Mouse (Mus musculus) cerebellum, adult 11-12 months (tissue): ENCODE measurements around the gene Scn5a.

Experiments used
- DNase-seq: peaks from one replicate; pipeline ENCODE4 v3.0.0; 2022

Gene Scn5a

DNA sequence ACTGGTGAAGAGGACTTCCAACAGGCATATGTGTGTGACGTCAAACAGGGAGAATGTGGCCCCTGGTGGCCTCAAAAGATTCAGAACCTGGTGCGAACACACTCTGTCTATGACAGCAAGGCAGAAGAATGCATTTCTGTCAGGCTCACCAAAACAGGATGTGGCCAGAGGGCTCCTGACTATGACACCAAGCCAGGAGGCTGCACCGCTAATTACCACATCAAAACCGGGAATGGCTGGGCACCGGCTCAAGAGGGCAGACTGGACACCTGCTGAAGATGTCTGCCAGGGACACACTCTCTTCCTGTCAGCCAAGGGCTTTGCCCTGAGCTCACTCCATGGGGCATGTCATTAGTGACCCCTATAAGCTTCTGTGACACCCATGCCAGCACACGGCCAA, 15.2 kb downstream of the Scn5a start:
- DNase-seq = peak; percentile 39

DNA sequence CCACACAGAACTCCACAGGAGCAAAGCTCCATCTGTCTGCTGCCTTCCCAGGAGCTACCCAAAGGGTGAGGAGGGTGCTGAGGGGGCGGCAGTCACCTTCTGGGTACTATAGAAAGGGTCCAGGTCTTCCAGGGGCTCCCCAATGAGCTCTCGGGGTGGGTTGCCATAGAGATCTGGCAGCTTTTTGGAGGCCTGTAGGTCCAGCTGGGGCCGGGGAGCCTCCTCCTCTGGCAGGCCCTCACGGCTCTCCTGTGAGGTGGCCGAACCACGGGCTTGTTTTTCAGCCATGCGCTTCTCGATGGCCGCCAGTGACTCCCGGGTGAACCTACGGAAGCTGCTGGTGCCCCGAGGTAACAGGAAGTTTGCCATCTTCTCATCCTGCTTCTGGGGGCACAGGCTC, 16.6 kb downstream of the Scn5a start:
- DNase-seq = no peak

DNA sequence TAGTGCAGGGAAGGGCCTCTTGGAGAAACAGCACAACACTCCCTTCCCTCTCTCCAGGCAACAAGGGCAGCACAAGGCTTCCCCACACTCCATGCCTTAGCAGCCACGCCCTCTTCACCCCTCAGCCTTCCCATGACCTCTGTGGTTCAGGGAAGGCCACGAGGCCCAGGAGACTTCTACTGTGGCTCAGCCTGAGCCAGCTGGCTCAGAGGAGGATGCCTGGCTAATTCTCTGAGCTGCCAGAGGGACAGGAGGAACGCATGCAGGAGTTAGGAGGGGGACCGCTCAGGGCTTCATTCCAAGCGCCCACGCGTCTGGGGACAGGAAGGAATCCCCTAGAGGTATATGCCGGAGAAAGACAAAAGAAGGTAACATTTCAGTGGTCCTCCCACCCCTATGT, 17.1 kb downstream of the Scn5a start:
- no peak for DNase-seq

DNA sequence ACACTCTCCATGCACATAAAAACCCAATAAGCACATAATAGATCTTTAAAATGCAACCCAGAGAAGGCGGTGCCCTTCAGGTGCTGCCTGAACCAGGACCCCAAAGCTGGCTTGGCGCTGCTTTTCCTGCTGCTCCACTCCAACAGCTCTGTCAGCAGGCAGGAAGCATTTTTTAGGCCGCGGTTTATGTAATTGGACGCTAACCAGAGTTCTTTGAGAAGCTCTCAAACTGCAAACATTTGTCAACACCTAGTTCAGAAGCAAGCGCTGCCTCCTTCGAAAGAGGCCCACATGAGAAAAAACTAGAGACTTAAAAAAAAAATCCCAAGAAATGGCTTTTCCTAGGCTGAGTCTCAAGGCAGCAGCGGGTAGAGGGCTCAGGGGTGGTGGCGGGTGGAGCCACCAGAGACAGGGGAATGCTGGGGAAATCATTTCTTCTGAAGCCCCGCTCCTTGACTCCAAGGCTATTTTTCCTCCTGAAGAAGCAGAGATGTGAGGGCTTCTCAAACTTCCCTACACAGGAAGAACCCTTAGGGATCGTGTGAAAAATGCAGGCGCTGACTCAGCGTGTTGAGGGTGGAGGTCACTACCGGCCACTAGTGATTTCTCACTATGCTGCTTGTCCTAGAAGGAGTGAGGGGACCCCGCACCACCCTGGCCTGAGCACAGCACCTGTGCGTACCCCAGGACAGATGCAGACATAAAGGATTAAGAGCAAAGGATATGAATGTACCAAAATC, 19.1 kb downstream of the Scn5a start:
- DNase-seq = no peak

DNA sequence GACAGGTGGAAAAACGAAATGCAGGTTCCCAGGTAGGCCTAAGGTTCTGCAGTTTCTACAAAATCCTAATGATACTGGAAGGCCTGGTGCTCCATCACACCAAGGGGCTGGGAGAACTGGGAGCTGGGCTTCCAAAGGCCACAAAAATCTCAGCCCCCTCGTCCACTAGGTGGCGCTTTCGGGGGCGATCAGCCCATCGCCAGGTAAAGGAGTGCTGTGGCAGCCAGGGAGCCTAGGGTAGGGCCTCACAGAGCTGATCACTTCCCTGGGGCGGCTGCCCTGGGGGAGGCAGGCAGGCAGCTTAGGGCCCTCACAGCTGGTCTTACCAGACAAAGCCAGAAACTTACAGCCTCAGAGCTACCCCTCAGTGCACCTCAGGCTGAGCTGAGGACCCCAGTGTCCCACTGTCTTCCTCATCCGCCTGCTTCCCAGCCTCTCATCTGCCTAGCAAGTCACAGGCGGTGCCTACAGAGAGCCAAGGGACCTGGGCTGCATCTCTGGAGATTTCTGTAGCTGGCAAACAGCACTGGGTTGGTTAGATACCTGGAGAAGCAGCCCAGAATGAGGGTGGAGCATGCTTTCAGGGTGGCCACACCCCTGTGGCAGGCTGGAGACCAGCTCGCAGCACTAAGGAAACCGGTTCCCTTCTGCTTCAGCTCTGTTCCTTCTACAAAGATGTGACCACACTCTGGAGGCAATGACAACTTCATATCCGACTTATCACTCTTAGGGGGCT, 20.5 kb downstream of the Scn5a start:
- DNase-seq = no peak

DNA sequence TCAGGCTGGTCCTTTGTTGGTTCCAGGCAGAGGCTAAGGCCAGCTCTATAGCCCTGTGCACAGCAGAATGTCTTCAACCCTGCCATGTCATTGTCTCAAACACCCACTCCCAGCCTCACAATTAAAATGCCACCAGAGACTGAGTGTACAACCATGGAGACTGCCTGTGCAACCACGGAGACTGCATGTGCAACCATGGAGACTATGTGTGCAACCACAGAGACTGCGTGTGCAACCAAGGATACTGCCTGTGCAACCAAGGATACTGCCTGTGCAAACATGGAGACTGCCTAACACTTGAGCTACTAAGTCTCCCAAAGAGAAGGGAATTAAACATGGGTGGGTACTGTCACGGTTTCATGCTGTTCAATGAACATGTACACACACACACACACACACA, 22.8 kb downstream of the Scn5a start:
- DNase-seq = no peak

DNA sequence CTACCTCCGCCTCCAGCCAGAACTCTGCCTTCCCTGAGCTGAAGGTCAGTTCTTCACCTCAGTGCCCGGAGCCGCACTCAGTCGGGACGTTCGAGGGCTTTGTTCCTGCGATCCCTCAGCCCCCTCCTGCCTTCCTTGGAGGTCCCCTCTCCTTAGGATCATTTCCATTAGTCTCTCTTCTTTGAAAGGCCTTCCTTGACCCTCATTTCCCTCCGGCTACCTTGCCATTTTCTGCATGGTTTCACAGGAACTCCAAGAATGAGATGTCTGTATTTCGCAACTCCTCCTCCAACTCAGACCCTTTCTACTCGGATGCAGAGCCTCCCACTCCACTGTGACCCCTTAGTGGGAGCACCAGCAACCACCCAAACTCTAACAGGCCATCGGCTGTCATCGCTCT, 31.3 kb downstream of the Scn5a start:
- DNase-seq = no peak

DNA sequence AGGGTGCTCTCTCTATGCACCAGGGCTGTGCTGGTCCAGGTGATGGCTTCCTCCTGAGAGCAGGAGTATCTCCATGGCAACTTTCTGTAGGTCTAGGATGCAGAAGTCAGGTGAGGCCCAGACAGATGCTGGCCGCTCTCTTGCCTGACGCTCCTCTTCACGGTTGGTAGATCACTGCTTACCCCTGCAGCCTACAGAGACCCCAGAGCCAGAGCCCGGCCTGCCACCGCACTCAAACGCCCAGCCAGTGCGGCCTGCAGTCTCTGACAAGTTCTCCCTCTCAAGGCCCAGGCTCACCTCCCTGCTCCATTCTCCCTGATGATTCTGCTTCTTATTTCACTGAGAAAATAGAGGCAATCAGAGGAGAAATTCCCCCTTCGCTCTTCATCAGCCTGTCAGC, 31.7 kb downstream of the Scn5a start:
- DNase-seq = no peak

DNA sequence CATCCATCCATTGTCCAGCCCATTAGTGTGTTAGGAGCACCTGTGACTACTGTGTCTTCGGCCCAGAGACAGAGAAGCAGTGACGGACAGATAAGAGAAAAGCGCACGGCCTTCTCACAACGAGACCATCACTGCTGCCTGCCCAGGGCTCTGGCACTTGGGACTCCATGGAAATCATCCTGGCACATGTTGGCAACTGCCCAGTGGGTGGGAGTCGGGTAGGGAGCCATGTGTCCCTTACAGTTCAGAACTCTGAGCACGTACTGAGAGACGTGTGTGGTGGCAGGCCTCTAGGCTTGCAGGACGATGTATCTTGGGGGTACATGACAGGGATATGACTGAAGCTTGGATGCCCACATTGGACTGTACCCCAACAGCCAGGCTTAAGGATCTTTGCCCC, 38.1 kb downstream of the Scn5a start:
- no peak for DNase-seq

DNA sequence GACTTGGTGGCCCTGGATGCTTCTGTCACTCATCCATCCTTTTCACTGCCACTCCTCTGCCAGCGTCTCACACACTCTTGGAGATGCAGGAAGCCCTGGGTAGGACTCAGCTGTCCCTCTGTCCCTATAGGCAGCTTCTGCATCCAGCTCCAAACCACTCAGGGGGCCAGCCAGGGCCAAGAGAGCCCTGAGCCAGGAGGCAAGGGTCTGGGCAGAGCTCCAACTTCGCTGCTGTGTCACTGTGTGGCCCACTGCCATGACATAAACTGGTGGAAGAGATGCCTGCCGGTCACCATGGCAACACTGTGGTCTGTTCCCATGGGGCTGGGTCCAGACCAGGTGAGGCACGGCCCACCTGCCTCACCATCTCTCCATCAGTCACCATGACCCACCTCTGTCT, 41.0 kb downstream of the Scn5a start:
- no peak for DNase-seq

DNA sequence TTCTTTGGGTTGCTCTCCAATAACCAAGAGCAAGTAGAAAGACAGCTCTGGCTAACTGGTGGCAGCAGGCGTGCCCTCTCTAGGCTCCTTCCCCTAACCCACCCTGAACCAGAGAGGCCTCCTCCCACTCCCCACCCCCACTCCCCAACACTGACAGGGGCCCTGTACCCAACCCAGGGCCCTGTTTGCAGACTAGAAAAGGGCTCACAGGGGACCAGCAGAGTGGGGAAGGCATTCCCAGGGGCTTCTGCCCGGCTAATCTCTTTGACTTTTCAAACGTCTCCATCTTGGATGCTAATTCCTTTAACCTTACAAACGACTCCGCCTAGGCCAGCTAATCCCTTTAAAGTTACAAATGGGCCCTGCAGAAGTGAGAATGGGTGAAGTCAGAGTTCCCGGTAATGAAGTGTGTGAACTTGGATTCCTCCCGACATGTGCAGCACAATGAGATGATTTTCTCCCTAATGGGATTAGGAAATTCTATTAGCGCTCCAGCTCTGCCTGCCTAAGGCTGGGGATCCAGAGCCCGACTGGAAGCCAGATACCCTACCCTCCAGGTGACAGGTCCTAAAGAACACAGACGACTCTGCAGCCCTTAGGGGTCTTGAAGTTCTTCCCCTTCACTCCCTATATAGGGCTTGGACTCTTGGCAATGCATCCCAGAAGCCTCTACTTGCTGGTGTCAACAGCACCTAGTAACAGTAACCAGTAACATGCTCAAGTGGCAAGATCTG, 47.0 kb downstream of the Scn5a start:
- no peak for DNase-seq

DNA sequence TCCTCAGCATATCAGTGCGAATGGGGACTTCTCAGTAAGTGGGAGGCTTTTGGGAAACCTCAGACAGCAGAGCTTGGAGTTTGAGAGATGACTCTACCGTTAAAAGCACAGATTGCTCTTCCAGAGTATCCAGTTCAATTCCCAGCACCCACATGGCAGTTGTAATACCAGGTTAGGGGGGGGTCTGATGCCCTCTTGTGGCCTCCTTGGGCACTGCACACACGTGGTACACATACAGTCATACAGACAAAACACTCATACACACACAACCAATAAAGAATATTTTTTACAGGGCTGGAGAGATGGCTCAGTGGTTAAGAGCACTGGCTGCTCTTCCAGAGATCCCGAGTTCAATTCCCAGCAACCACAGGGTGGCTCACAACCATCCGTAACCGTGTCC, 54.3 kb downstream of the Scn5a start:
- no peak for DNase-seq

DNA sequence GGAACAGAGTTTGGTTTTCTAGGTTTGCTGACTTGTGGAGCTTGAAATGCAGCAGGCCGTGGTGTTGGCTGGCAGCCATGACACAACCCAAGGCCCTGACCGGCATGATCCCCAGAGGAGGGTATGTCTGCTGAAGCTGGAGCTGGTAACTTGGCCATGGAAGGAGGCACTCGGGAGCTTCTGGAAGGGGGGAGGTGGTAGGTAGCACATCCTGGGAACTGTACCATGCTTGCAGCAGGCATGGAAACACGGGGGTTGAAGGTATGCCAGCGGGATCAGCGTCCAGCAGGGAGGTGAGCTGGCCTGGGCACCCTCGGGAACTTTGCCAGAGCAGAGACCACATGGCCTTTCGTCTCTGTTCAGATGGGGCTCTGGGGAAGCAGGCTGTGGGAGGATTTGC, 55.5 kb downstream of the Scn5a start:
- no peak for DNase-seq

DNA sequence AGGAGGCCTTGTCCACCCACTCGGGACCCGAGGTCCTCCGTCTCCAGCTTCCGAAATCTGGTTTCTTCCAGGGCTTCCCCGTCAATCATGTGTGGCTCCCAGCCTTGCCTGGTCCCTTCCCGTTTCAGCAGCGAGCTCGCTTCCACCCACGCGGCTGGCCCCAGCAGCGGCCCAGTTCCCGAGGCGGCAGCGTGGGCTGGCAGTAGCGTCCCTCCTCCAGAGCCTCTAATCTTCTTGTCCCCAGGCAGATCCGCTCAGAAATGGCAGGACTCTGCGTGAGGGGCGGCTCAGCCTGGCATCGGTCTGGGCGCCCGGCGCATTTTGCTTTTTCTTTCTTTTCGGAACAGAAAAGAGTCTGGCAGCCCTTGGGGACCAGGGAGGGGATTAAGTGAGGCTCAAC, 59.7 kb downstream of the Scn5a start:
- DNase-seq = peak; percentile 15

DNA sequence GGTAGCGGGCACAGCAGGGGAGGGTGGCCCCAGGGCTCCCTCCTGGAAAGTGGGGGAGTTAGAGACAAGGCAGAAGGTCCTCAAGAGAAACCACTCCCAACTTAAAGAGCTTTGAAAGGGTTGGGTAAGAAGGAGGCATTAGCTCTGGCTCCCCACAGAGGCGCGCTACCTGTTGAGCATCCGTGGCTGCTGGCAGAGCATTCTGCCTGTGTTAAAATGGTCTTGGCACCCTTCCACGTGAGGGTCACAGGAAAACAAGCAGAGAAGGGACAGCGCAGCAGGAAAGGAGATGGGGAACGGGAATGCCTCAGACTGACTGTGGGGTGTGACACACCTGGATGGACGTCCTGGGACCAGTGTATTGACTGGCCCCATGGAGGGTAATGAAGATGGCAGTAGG, 60.6 kb downstream of the Scn5a start:
- no peak for DNase-seq

DNA sequence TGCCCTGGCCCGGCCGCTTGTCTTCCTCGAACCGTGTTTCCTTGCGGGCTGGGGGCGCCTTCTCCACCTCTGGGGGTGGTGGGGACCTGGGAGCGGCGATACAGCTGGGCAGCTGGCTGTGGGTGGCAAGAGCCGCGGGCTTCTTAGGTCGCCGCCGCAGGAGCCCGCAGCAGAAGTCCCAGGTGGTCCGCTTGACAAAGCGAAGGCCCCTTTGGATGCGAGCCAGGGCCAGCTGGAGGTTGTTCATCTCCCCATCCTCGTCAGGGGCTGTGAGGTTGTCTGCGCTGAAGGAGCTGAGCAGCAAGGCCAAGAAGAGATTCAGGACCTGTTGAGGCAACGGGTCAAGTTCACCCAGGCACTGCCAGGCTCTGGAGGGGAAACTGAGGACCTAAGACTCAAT, 61.3 kb downstream of the Scn5a start:
- DNase-seq = no peak

DNA sequence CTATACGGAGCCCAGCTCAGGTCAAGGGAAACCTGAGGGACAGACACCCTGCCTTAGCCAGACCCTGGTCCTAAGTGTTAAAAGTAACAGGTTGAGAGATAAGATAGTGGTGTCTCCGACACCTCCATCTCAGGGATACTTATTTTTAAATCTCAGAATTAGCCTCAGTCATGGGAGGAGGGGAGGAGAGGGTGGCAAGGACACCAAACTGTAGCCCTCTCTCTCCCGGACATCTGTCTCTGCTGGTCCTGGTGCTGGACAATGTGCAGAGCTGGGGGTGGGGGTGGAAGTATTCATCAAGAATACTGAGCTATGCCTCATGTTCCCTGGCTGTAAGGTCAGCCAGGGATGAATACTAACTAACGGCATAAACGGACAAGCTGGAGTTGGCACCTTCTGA, 62.0 kb downstream of the Scn5a start:
- no peak for DNase-seq

DNA sequence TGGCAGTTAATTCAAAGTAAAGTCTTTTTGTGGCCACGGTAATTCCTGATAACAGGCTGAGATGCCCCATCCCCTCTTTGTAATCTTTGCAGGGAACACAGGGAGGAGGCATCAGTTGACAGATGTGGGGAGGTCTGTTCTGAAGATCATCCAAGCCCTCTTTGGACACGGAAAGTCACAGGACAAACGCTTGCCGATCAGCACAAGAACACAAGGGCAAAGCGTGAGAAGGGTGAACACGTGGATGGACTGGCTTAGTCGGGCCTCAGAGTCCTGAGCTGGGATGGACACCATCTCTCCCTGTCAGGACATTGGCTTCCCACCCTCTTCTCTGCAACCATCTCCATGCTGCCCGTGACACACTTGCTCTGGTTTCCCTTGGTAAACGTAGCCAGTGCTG, 63.4 kb downstream of the Scn5a start:
- DNase-seq = no peak

DNA sequence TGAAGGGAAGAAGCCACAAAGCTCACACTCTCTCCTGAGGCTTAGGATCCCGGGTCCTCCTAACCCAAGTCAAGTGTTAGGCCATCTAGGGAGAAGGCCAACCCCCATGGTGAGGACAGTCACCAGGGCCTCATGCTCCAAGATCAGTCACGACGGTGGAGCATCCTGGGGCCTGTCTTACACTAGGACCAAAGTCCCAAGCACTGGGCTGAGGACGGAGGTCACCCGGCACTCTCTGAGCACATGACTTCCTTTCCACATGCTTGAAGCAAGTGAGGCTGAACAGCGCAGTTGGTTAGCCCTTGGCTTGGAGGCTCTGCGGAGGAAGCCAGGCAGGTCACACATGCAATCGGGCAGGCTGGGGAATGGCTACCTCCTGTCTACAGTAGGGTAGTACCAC, 63.8 kb downstream of the Scn5a start:
- DNase-seq = no peak

DNA sequence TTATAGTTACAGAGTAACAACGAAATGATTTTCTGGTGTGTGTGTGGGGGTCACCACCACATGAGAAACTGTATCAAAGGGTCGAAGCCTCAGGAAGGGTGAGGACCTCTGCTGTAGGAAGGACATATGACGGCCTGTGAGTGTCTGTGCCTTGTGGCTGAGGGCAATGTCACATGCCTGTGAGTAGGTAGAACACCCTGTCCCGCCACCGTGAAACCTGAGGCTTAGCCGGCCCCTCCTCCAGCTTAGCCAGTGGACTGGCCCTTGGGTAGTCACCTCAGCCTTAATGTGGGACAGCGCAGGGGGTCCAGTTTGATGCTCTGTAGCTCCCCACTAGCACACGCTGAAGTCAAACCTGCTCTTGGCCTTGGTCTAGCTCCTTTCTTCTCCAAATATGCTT, 65.0 kb downstream of the Scn5a start:
- DNase-seq = no peak

DNA sequence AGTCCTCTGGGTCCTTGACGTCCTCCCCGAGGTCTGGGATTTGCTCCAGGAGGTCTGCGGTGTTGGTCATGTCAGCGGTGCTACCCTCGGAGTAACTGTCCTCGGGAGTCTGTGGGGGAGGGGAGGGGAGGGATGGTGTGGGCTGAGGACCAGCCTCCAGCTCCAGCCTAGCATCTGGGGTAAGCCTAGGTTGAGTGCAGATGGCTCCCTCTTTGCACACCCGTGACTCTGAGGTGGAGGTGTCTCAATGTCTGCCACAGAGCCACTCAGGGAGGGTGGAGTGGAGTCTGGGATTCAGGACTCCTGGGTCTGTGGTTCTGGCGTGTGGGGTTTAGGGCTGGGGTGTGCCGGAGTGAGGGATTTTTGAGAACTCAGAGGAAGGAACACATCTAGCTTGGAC, 65.8 kb downstream of the Scn5a start:
- DNase-seq = no peak

DNA sequence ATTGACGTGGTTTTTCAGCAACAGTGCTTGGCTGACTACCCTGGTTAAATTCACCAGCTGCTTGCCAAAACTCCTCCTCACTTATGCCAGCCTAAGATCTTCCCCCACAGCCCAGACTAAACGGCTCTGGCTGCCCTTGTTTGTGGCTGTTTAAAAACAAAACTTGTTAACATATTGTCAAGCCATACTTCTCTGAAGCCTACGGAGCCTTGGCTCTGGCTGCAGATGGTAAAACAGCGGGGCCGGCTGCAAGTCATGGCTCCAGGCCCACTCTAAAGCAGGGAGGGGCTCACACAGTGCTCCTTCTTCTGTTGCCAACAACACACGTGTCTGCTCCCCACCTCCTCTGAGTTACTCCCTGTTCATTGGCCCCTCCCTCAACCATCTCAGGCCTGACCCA, 67.9 kb downstream of the Scn5a start:
- DNase-seq = peak; percentile 45

DNA sequence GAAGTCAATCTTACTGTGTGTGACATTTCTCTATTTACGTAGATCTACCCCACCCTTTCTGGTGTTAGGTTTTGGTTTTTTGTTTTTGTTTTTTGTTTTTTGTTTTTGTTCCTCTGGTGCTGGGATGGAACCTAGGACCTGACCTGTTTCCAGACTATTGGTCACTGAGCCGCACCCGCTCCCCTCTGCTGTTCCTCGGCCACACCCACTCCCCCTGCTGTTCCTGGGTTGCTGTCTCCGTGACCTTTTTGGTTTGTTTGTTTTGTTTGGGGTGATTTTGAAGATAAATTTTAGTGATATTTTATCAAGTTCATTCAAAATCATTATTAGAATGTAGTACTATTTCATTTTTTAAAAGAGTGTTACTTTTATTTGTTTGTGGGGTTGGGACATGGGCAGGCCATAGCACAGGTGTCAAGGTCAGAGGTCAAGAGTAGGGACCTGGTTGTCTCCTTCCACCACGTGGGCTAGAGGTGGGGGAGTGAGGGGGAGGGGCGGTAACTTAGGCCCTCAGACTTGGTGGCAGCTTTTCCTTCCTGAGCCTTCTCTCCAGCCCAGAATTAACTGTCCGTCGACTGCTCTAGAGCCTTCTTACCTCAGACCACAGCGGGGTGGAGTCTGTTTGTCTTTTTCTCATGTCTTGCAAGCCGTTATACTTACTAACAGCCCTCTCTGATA, 73.7 kb downstream of the Scn5a start:
- no peak for DNase-seq

DNA sequence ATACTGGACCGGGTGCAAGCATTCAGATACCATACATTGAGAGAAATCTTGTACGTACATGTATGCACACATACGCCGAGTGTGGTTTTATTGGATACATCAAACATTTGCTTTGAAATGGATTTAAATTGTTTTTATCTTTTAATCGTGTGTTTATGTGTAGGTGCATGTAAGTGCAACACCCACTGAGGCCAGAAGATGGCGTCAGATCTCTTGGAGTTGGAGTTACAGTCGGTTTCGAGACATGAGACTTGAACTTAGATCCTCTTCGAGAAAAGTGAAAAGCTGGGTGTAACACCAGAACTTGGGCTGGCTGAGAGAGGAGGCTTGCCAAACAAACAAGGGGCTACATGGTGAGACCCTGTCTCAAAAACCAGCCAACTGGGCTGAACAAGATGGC, 75.2 kb downstream of the Scn5a start:
- DNase-seq = no peak
